Mouse (Mus musculus) thymus, adult 2 months (tissue): ENCODE results near the gene Msrb3.

Experiments
- CTCF ChIP-seq: fragments of 200-500 bp; IDR thresholded peaks from 2 replicates; pipeline ENCODE4 v1.5.1; 2012; ENCODE audit warnings: mild to moderate bottlenecking, control low read depth, low read length, moderate library complexity, borderline replicate concordance; ENCODE audit not compliant: control insufficient read depth, poor library complexity, insufficient read depth; ENCODE audit errors: extremely low read depth
- POLR2A ChIP-seq: fragments of 200-500 bp; IDR thresholded peaks from 2 replicates; pipeline ENCODE4 v1.6.1; 2012; ENCODE audit warnings: mild to moderate bottlenecking, low read length, control low read depth, moderate library complexity; ENCODE audit not compliant: control insufficient read depth, poor library complexity, insufficient read depth; ENCODE audit errors: extremely low read depth

GRCm38 (mm10) chr10:120890592-120890991 lies 8.3 kb downstream of the Msrb3 start:
- TF ChIP-seq CTCF: no peak
- no peak for TF ChIP-seq POLR2A
